Mouse (Mus musculus): ENCODE data around the gene Pmpca. TPM values are rescaled to one million over a fixed set of nuclear protein-coding genes. Genes with fewer than 3 reads are reported as not detected.

Pmpca gene
- total RNA-seq (2017) = 54.9 to 68.4 TPM (median 59.0 TPM) in 3 replicates

GRCm38 (mm10) chr2:26389154-26389690 is at the start of gene Pmpca, which contains the start of gene Entr1:
Pmpca (plus strand) TSS chr2:26389339.
Entr1 (minus strand) TSS chr2:26389316.
- ATAC-seq (replicated peaks; ENCODE audit: insufficient number of reproducible peaks, low FRiP score, low TSS enrichment, poor library complexity, severe bottlenecking) = 0 out of 2 replicates have a peak, but pooled peaks have one; percentile 25

GRCm38 (mm10) chr2:26341510-26341981 is 47.6 kb upstream of the Pmpca start:
- ATAC-seq (replicated peaks; ENCODE audit: insufficient number of reproducible peaks, low FRiP score, low TSS enrichment, poor library complexity, severe bottlenecking) = no peak

- ATAC-seq (replicated peaks; ENCODE audit: insufficient number of reproducible peaks, low FRiP score, low TSS enrichment, poor library complexity, severe bottlenecking) = no peak
These were observed 47.1 kb upstream of the Pmpca start for GRCm38 (mm10) chr2:26342044-26342443.

GRCm38 (mm10) chr2:26342609-26343490 is 46.3 kb upstream of the Pmpca start:
- no peak for ATAC-seq (replicated peaks; ENCODE audit: insufficient number of reproducible peaks, low FRiP score, low TSS enrichment, poor library complexity, severe bottlenecking)

- ATAC-seq (replicated peaks; ENCODE audit: insufficient number of reproducible peaks, low FRiP score, low TSS enrichment, poor library complexity, severe bottlenecking) = no peak
These were observed 40.9 kb upstream of the Pmpca start for GRCm38 (mm10) chr2:26348241-26348640.

GRCm38 (mm10) chr2:26351358-26352290 is 37.5 kb upstream of the Pmpca start, which contains the start of gene Dnlz:
Dnlz (minus strand) TSS chr2:26352110.
- peak; percentile 84 for ATAC-seq (replicated peaks; ENCODE audit: insufficient number of reproducible peaks, low FRiP score, low TSS enrichment, poor library complexity, severe bottlenecking)

- ATAC-seq (replicated peaks; ENCODE audit: insufficient number of reproducible peaks, low FRiP score, low TSS enrichment, poor library complexity, severe bottlenecking) = no peak
These were observed 36.7 kb upstream of the Pmpca start for GRCm38 (mm10) chr2:26352291-26352910.

GRCm38 (mm10) chr2:26353066-26353980 is 35.8 kb upstream of the Pmpca start:
- ATAC-seq (replicated peaks; ENCODE audit: insufficient number of reproducible peaks, low FRiP score, low TSS enrichment, poor library complexity, severe bottlenecking) = no peak

GRCm38 (mm10) chr2:26354401-26354800 is 34.7 kb upstream of the Pmpca start:
- no peak for ATAC-seq (replicated peaks; ENCODE audit: insufficient number of reproducible peaks, low FRiP score, low TSS enrichment, poor library complexity, severe bottlenecking)

GRCm38 (mm10) chr2:26356231-26356630 is 32.9 kb upstream of the Pmpca start:
- ATAC-seq (replicated peaks; ENCODE audit: insufficient number of reproducible peaks, low FRiP score, low TSS enrichment, poor library complexity, severe bottlenecking) = no peak

- no peak for ATAC-seq (replicated peaks; ENCODE audit: insufficient number of reproducible peaks, low FRiP score, low TSS enrichment, poor library complexity, severe bottlenecking)
These were observed 32.5 kb upstream of the Pmpca start for GRCm38 (mm10) chr2:26356678-26357077.

- no peak for ATAC-seq (replicated peaks; ENCODE audit: insufficient number of reproducible peaks, low FRiP score, low TSS enrichment, poor library complexity, severe bottlenecking)
These were observed 31.7 kb upstream of the Pmpca start for GRCm38 (mm10) chr2:26357484-26357883.

- ATAC-seq (replicated peaks; ENCODE audit: insufficient number of reproducible peaks, low FRiP score, low TSS enrichment, poor library complexity, severe bottlenecking) = no peak
These were observed 30.3 kb upstream of the Pmpca start for GRCm38 (mm10) chr2:26358667-26359320.

GRCm38 (mm10) chr2:26359983-26360382 is 29.2 kb upstream of the Pmpca start:
- ATAC-seq (replicated peaks; ENCODE audit: insufficient number of reproducible peaks, low FRiP score, low TSS enrichment, poor library complexity, severe bottlenecking) = peak; percentile 51

- peak; percentile 77 for ATAC-seq (replicated peaks; ENCODE audit: insufficient number of reproducible peaks, low FRiP score, low TSS enrichment, poor library complexity, severe bottlenecking)
These were observed 28.4 kb upstream of the Pmpca start, which contains the start of gene Card9 for GRCm38 (mm10) chr2:26360772-26361171. Card9 (minus strand) TSS chr2:26360918.

GRCm38 (mm10) chr2:26362991-26363390 is 26.1 kb upstream of the Pmpca start:
- no peak for ATAC-seq (replicated peaks; ENCODE audit: insufficient number of reproducible peaks, low FRiP score, low TSS enrichment, poor library complexity, severe bottlenecking)

- ATAC-seq (replicated peaks; ENCODE audit: insufficient number of reproducible peaks, low FRiP score, low TSS enrichment, poor library complexity, severe bottlenecking) = no peak
These were observed 25.7 kb upstream of the Pmpca start for GRCm38 (mm10) chr2:26363481-26363880.

Data from monocyte, adult 5-6 weeks (primary cell).